Mouse (Mus musculus) stomach, embryonic 14.5 days (tissue): ENCODE measurements at regions not wholly inside any gene's neighbourhood (a gene's known extent, or its start where the extent isn't known, plus 50 kb on each side); places are given as distances from the start of the nearest gene placed in this dataset.

ENCODE experiments used
- ATAC-seq: fragments of 200-750 bp; cut with Nextera tagmentation; 2 replicates; pipeline ENCODE4 v1.8.0; 2017; ENCODE audit warnings: low read depth, moderate TSS enrichment; ENCODE audit not compliant: insufficient number of reproducible peaks, insufficient read depth, low FRiP score
- H3K27ac ChIP-seq: fragments of 300-500 bp; sonication (generic); 2 replicates; pipeline ENCODE4 v1.5.1; 2014; ENCODE audit warnings: mild to moderate bottlenecking, low read length, moderate library complexity, mixed read lengths
- H3K27me3 ChIP-seq: fragments of 300-500 bp; sonication (generic); 2 replicates; pipeline ENCODE4 v1.6.1; 2014; ENCODE audit warnings: low read length, control low read depth, mixed read lengths; ENCODE audit not compliant: control insufficient read depth, insufficient read depth
- H3K36me3 ChIP-seq: fragments of 300-500 bp; sonication (generic); 2 replicates; pipeline ENCODE4 v1.6.1; 2014; ENCODE audit warnings: mild to moderate bottlenecking, control low read depth, low read length, moderate library complexity, mixed read lengths; ENCODE audit not compliant: control insufficient read depth, insufficient read depth
- H3K4me1 ChIP-seq: fragments of 300-500 bp; sonication (generic); 2 replicates; pipeline ENCODE4 v1.6.1; 2014; ENCODE audit warnings: low read length, control low read depth, mixed read lengths; ENCODE audit not compliant: control insufficient read depth, insufficient read depth
- H3K4me2 ChIP-seq: fragments of 300-500 bp; sonication (generic); replicated peaks from 2 replicates; pipeline ENCODE4 v1.6.1; 2014; ENCODE audit warnings: low read depth, low read length, control low read depth
- H3K4me3 ChIP-seq: fragments of 300-500 bp; sonication (generic); 2 replicates; pipeline ENCODE4 v1.5.1; 2014; ENCODE audit warnings: low read depth, low read length, control low read depth
- H3K9ac ChIP-seq: fragments of 300-500 bp; sonication (generic); replicated peaks from 2 replicates; pipeline ENCODE4 v1.6.1; 2014; ENCODE audit warnings: low read depth, mild to moderate bottlenecking, control low read depth, low read length, moderate library complexity, mixed read lengths
- H3K9me3 ChIP-seq: fragments of 300-500 bp; sonication (generic); 2 replicates; pipeline ENCODE4 v1.6.1; 2016; ENCODE audit warnings: low read depth, low read length, control low read depth; ENCODE audit not compliant: control insufficient read depth
- WGBS: fragments of 180-500 bp; shearing (Covaris S2); extraction: QIAGEN DNeasy Blood & Tissue Kit; methylation state at CpG from one replicate; pipeline ENCODE4 v1.1.7; 2014; 5-methylcytosine and 5-hydroxymethylcytosine counted together

DNA sequence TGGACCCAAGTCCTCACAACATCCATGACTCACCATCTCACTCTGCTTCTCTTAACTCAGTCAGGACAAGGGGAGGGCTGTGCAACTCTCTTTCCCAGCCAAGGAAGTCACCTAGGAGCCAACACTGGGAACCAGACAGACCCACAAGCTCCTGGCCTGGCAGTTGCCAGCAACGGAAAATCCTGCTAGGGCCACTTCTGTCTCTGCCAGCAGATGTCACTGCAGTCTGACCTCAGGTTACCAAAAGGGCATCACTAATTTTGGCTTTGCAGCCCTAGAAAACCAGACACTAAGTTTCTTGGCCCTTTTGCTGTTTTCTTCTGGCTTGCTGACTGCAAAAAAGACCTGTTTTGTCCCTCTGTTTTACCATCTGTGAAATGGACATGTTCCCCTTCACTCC lies 302.3 kb downstream of the H2al1j start:
- H3K9ac ChIP-seq: no peak overlapping the region
- H3K9me3 ChIP-seq: no peaks in the 10 kb centered on the region
- no peaks in the 10 kb centered on the region for H3K4me1 ChIP-seq
- H3K27ac ChIP-seq: no peak overlapping the region
- ATAC-seq: no peak
- no peak overlapping the region for H3K4me3 ChIP-seq
- 22% methylated on average over 1 of the region's 1 CpGs for WGBS
- H3K36me3 ChIP-seq: no peaks in the 10 kb centered on the region
- no peaks in the 10 kb centered on the region for H3K27me3 ChIP-seq
- no peak overlapping the region for H3K4me2 ChIP-seq

DNA sequence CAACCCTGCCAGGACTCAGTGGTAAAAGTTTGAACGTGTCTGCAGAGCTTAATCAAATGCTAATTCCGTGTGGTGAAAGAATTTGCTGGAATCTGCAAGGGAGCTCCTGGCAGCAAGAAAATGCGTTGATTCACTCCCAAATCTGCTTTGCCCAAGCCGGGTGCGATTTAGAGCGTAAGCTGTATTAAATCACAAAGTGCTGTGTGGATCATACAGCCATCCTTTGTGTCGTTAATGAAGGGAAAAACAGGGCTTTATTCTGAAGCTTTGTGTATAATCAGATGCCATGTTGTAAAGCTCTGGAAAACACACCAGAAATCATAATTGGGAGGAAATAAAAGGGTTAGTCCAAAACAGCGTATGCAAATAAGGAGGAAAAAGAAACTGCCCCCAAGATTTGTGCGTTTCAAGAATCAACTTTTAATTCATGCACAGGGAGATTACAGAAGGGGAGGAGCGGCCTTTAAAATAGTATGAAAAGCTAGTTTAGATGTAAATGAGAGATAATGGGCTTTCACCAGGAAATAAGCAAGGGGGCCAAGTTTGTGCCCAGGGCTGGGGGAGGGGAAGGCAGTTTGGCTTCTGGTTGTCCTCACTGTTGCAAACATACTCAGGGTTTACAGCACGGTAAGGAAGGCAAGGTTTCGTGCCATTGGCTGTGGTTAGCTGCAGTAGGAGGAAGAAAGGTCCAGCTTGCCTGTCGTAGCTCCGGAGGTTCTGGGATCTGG lies 303.7 kb downstream of the H2al1j start:
- H3K9me3 ChIP-seq: no peaks in the 10 kb centered on the region
- H3K4me2 ChIP-seq: peak overlapping the region; percentile 31; the same call in 1 of the 2 replicates
- no peak overlapping the region for H3K9ac ChIP-seq
- no peak overlapping the region for H3K27ac ChIP-seq
- H3K27me3 ChIP-seq: no peaks in the 10 kb centered on the region
- H3K4me3 ChIP-seq: peak overlapping the region; percentile 2; the same call in 1 of the 2 replicates
- WGBS: 28% methylated on average over 14 of the region's 14 CpGs
- no peaks in the 10 kb centered on the region for H3K4me1 ChIP-seq
- ATAC-seq: no peak
- no peaks in the 10 kb centered on the region for H3K36me3 ChIP-seq

GRCm38 (mm10) chrX:11632011-11632410 lies 304.4 kb downstream of the H2al1j start:
- H3K27ac ChIP-seq: no peak overlapping the region
- no peaks in the 10 kb centered on the region for H3K27me3 ChIP-seq
- no peaks in the 10 kb centered on the region for H3K9me3 ChIP-seq
- WGBS: 20% methylated on average over 14 of the region's 14 CpGs
- no peaks in the 10 kb centered on the region for H3K4me1 ChIP-seq
- no peak for ATAC-seq
- no peak overlapping the region for H3K9ac ChIP-seq
- H3K4me3 ChIP-seq: peak overlapping the region; percentile 2; the same call in 1 of the 2 replicates
- peak overlapping the region; percentile 31; the same call in 1 of the 2 replicates for H3K4me2 ChIP-seq
- no peaks in the 10 kb centered on the region for H3K36me3 ChIP-seq

- ATAC-seq: no peak
- H3K27me3 ChIP-seq: no peaks in the 10 kb centered on the region
These were observed 306.2 kb downstream of the H2al1j start for GRCm38 (mm10) chrX:11633823-11634222.

GRCm38 (mm10) chrX:11644484-11644883 lies 316.9 kb downstream of the H2al1j start:
- no peaks in the 10 kb centered on the region for H3K4me1 ChIP-seq
- H3K36me3 ChIP-seq: no peaks in the 10 kb centered on the region
- ATAC-seq: no peak
- H3K4me3 ChIP-seq: no peak overlapping the region
- H3K27ac ChIP-seq: no peak overlapping the region
- H3K27me3 ChIP-seq: no peaks in the 10 kb centered on the region
- no peak overlapping the region for H3K4me2 ChIP-seq
- H3K9me3 ChIP-seq: no peaks in the 10 kb centered on the region
- WGBS: 75% methylated on average over 6 of the region's 6 CpGs
- H3K9ac ChIP-seq: no peak overlapping the region

More at GRCm38 (mm10) chrX:11633823-11634222, 306.2 kb downstream of the H2al1j start:
- no peaks in the 10 kb centered on the region for H3K9me3 ChIP-seq
- H3K4me3 ChIP-seq: no peak overlapping the region
- 56% methylated on average over 6 of the region's 6 CpGs for WGBS
- H3K9ac ChIP-seq: no peak overlapping the region
- no peak overlapping the region for H3K4me2 ChIP-seq
- H3K27ac ChIP-seq: no peak overlapping the region
- no peaks in the 10 kb centered on the region for H3K36me3 ChIP-seq
- no peaks in the 10 kb centered on the region for H3K4me1 ChIP-seq

DNA sequence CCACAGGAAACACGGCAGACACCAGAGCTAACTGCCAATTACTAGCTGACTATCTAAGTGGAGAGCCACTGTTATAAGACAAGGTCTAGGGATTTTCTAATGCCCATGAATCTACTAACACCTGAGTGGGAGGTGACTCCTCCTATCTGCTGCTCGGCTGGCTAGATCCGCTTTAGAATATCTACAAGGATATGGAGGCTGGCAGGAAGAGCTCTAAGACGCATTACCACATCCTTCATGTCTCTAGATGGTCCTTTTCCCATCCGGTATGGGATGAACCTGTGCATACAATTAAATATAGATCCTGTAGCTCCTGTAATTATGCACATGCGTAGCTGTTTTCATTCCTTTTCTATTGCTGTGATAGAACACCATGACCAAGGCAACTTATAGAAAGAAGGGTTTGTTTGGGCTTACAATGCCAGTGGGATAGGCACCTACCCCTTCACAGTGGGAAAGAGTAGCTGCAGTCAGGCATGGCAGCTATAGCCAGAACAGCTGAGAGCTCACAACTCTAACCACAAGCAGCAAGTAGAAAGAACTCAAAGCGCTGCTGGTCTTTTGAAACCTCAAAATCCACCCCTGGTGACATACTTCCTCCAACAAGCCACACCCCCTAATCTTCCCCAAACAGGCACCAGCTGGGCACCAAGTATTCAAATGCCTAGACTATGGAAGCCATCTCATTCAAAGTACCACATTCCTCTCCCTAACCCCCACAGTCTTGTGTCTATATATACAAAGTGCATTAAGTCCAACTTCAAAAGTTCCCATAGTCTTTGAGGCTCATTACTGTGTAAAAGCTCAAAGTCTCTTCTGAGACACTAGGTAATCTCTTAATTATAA lies 319.3 kb downstream of the H2al1j start:
- 81% methylated on average over 7 of the region's 7 CpGs for WGBS

GRCm38 (mm10) chrX:11647527-11647836 lies 319.9 kb downstream of the H2al1j start:
- Histone ChIP-seq H3K36me3 (no peaks in the 10 kb centered on the region), H3K4me2 (no peak overlapping the region), H3K27ac (no peak overlapping the region), H3K4me3 (no peak overlapping the region), H3K9me3 (no peaks in the 10 kb centered on the region), H3K9ac (no peak overlapping the region), H3K4me1 (no peaks in the 10 kb centered on the region), H3K27me3 (no peaks in the 10 kb centered on the region)
- WGBS: 56% methylated on average over 1 of the region's 1 CpGs
- ATAC-seq: no peak

More for the DNA sequence above, 319.3 kb downstream of the H2al1j start:
- Histone ChIP-seq H3K36me3 (no peaks in the 10 kb centered on the region), H3K9me3 (no peaks in the 10 kb centered on the region), H3K9ac (no peak overlapping the region), H3K4me2 (no peak overlapping the region), H3K27me3 (no peaks in the 10 kb centered on the region), H3K27ac (no peak overlapping the region), H3K4me3 (no peak overlapping the region), H3K4me1 (no peaks in the 10 kb centered on the region)
- ATAC-seq: no peak

- Histone ChIP-seq H3K27me3 (no peaks in the 10 kb centered on the region), H3K4me3 (no peak overlapping the region), H3K27ac (no peak overlapping the region), H3K4me1 (no peaks in the 10 kb centered on the region), H3K9ac (no peak overlapping the region), H3K4me2 (no peak overlapping the region), H3K36me3 (no peaks in the 10 kb centered on the region), H3K9me3 (no peaks in the 10 kb centered on the region)
- 87% methylated on average over 2 of the region's 2 CpGs for WGBS
- no peak for ATAC-seq
These were observed 325.7 kb downstream of the H2al1j start for GRCm38 (mm10) chrX:11653336-11653735.
